Mouse (Mus musculus) bone marrow, adult 2 months (tissue): ENCODE data around the gene Ift81.

ENCODE experiments used
- CTCF ChIP-seq: fragments of 200-500 bp; IDR thresholded peaks from 2 replicates; pipeline ENCODE4 v1.5.1; 2011; ENCODE audit warnings: low read length, control low read depth; ENCODE audit not compliant: control insufficient read depth, insufficient read depth
- POLR2A ChIP-seq: fragments of 200-500 bp; IDR thresholded peaks from 2 replicates; pipeline ENCODE4 v1.6.1; 2011; ENCODE audit warnings: low read depth, mild to moderate bottlenecking, control low read depth, low read length, borderline replicate concordance; ENCODE audit not compliant: control insufficient read depth

GRCm38 (mm10) chr5:122645290-122645689 lies 31.0 kb upstream of the Ift81 start:
- TF ChIP-seq POLR2A, result no peak
- no peak for TF ChIP-seq CTCF
